Mouse (Mus musculus) c-Kit-positive CD71-positive TER-119-negative erythroid progenitor cells, embryonic 14.5 days (primary cell): ENCODE data around the gene Rev3l.
"Not testable (repeated sequence)": the region's sequence is repeated elsewhere in the genome, so short reads cannot be mapped to it uniquely, and the experiment has no call there.

Experiments
- DNase-seq: peaks from one replicate; pipeline ENCODE4 v3.0.0-alpha.2; 2013; ENCODE audit warnings: low read depth

Gene Rev3l

DNA sequence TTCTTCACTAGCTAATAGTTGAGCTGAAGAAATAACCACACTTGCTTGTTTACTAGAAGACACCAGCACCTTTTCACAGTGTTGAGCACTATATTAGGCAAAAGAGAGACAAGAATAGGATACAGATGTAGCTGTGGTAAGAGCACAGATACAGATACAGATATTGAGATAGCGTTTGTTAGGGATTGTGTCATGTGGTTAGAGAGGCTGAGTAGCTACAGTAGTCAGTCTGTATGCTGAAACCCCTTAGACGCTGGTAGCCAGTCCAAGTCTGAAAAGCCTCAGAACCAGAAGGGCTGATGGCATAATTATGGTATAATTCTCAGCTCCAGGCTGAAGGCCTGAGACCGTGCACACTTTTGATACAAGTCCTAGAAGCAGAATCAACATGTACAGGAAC lies 53.3 kb downstream of the Rev3l start:
- no peak for DNase-seq

DNA sequence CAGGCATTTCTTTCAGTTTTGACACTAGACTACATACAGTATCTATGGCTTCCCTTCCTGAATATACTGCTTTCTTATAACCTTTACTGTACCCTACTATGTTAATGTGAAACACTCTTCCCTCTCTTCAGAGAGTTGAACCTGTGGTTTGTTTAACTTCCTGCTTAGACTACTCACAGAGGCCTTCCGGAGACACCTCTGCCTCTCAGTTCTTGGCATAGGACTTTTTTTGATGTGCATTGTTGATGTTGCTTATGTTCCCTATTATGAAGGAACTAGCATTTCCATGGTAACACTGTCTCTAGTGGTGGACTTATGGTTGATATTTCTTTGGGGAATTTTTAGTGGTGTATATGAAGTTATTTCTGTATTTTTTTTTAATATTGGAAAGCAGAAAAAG lies 61.4 kb downstream of the Rev3l start:
- DNase-seq: no peak

DNA sequence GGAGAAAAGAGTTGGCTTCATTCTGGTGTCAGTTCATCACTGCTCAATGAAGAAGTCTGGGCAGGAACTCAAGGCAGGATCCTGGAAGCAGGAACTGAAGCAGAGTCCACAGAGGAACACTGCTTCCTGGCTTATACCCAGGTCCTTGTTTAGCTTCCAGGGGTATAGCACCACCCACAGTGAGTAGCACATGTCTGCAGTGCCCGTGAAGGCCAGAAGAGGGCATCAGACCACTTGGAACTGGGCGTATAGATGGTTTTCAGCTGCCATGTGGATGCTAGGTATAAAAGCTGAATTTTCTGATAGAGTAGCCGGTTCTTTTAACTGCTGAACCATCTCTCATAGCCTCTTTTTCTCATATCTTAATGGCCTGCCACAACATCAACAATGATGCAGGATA lies 79.6 kb downstream of the Rev3l start:
- DNase-seq: peak; percentile 56

DNA sequence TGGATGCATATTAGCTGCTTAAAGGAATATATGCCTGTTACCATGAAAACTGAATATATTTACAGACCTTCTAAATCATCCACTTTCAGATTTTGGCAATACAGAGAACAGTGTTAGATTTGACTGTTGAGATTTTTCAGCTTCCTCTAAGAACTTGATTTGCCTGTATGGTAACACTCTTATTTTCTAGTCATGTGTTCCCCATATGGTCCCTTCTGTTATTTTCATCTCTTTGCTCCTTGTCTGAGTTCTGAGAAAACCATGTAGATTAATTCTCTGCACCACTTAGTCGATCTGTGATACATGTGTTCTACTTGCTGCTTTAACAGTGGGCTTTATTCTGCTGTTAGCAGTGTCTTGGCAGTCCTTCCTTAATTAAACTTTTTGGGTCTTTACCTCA lies 110.7 kb downstream of the Rev3l start:
- no peak for DNase-seq

DNA sequence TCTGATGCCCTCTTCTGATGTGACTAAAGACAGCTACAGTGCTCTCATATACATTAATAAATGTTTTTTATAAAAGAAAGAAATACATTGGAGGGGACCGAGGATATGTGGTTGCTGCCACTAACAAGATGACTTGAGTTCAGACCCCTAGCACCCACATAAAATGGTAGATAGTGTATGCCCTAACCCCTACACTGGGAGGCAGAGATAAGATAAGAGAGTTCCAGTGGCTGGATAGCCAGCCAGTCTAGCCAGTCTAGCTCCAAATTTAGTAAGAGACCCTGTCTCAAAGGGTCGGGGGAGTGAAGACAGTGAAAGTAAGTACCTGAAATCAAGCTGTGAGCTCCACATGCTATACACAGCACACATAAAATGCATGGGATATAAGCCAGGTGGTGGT lies 133.6 kb downstream of the Rev3l start:
- DNase-seq: no peak

DNA sequence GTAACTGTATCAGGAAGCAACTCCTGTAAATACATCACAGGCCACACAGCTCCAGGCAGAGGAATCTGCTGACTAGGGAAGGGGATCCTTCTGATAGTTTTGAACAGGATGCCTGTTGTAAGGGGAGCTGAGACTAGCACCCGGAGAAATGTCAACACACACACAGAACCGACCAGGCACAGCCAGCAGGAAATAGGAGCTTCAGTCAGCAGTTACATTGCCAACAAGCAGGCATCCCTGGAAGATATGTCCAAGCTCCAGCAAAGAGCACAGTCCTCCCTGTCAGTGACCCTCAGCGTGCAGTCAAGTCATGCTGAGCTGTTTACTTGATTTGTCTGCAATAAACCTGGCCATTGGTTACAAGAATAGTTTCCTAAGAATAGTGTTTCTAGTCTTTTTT lies 156.7 kb downstream of the Rev3l start:
- no peak for DNase-seq

DNA sequence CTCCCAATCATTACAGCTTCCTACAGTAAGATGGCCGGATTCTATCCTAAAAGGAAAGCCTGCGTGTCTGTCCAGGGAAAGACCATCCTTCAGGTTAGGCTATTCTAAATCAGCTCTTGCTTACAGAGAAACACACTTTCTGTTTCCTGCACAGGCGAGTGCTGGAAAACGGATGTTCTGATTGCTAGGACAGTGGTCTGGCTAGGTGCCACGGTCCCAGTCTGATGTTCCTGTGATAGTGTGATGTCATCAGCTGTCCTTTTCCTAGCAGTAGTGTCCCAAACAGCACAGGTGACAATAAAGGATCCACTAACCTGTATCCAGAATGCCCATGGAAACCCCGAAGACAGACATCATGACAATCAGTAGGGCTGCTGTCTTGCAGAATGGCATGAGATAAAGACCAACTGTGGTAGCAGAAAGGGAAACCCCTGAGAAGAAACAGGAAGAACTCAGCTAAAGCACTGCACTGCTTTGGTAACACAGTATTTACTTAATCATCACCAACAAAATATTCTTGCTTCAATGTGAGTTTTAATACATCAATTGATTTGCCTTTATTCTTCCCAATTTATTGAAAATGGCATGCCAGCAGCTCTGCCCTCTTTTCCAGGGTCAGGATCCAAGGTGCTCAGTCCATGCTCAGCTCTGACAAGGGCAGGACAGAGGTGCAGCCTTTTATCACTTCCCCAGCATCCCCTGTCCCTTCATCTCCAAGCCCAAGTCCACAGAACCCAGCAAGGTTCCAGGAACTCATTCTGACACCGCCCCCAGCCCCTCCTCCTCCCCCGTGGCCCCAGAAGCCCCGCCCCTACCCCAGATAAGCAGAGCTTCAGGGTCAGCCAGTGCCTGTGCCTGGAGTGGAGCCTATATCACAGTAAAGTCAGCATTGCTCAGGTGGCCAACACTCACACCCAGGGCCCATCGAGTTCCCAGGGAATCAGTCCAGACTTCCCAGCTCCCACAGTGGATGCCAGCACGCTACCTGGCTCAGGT lies 162.1 kb downstream of the Rev3l start:
- peak; percentile 62 for DNase-seq

DNA sequence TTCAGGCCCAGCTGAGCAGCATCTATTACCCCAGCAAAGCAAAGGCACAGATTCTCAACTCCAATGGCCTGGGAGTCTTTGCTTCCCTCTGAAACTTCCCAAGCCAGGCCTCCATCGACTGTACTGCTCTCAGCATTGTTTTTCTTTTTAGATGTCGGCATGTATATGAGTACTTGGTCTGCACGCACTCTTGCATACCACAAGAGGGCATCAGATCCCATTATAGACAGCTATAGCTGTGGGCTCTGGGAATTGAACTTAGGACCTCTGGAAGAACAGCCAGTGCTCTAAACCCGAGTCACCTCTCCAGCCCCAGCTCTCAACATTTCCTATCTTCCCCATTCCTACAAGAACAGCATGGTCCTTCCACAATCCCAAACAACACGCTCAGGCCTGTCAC lies 164.6 kb downstream of the Rev3l start:
- no peak for DNase-seq

DNA sequence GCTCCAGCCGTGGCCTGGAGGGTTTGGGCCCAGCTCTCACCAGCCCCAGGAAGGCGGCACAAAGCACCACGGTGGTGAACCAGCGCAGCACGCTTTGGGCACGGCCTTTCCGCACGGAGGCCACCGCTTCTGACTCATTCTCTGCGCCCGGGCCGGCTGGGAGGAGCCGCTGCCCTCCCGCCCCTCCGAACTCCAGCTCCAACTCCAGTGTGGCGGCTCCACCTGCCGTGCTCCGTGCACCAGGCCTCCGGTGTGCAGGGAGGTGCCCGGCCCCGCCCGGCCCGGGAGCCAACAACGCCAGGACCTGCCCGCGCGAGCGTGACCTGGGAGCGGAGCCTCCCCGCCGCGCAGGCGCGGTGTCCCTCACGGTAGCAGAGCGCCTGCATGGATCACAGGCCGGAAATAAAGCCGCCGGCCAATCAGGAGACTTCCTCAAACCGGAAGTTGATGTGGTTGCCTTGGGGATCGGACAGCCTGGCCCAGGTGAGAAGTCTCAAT lies 167.0 kb downstream of the Rev3l start, which contains the start of gene Mfsd4b4:
TSS of gene Mfsd4b4 (minus strand) at position 365 of the 498 bp plus-strand sequence.
- peak; percentile 79 for DNase-seq

DNA sequence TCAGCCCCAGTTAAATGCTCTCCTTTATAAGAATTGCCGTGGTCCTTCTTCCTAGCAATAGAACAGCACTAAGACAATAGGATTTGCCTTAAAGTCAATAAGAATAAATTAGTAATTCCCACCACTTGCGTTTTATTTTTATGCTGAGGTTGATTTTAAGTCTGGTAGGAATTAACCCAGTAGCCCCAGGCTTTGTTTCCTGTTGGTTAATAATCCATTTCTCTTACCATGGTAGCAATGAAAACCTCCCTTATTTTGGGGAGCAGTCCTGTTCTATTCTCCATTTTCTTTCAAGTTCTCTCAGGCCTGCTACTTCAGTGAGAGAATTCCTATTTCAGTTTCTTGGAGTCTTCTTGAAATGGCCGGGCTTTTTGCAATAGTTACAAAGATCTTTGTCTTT lies 172.3 kb downstream of the Rev3l start:
- no peak for DNase-seq

DNA sequence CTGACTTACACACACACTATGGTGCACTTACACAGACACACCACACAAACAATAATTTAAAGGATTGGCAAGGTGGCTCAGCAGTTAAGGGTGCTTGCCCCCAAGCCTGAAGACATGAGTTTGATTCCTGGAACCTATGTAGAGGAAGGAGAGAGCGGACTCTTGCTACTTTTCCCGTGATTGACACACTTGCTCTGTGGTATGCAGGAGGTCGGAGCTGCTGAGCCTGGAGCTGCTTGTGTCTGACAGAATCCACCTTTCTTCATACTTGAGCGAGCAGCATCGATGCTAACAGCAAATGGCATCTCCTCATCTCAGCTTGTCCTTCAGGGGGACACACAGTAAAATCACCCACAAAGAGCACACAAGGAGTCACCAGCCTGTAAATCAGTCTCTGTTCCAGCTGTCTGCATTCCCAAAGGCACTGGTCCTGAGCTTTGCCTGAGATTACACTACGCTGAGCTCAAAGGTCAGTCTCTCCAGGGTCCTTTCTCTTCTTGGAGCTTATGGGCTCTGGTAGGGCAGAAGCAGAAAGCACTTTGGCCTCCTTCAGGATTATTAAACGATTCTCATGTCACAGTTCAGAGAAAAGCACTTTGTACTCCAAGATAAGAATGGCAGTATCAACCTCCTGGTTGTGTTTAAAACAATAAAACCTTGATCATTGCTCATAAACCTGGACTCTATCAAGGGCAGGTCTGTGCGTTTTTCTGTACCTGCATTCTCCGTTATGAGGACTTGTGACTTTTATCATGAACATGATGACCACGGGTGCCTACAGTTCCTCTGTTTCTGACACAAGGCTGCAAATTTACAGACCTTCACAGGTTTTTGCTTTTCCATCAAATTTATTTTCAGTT lies 175.1 kb downstream of the Rev3l start:
- DNase-seq: no peak

DNA sequence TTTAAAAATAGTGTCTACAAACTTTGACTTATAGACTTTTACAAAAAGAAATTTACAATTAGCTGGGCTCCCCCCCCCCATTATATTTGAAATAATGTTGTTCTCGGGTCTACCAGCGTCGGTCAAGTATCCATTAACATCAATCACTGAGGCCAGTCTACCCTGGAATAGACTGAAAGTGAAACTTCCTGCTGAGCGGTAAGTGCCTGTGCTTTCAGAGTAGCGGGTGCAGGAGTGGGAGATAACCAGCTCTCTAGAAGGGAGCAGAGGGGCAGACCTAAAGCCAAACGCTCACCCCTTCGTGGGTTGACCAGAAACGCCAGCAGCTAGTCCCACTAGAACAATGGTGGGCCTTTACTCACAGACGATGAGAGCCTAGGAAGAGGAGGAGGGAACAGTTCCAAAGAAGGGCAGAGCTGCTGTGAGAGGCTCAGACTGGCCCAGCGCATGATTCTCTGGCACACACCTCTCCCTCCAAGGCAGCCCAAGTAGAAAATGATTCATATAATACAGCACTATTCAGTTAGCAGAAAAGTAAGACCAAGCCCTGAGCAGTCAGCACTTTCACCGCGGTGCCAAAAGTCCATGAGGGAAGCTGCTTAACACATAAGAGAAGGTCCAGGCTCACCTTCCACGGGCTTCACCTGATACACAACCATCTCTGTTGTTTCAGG lies 177.0 kb downstream of the Rev3l start:
- DNase-seq: no peak

DNA sequence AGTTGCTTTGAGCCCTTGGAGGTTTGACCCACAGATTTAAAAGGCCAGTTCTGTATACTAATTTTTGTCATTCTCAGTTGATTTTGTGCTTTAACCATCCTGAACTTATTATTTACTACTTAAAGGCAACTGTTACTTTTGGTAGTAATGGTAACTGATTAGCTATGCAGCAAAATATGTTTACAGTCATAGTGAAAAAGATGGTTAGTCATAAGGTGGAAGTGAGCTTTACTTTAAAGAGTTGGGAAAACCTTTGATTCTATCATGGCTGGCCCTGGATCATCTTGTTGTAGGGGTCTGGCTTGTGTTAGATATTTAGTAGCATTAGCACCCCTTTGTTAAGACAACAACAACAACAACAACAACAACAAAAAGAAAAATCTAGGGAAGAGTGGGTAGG lies 180.7 kb downstream of the Rev3l start:
- no peak for DNase-seq

DNA sequence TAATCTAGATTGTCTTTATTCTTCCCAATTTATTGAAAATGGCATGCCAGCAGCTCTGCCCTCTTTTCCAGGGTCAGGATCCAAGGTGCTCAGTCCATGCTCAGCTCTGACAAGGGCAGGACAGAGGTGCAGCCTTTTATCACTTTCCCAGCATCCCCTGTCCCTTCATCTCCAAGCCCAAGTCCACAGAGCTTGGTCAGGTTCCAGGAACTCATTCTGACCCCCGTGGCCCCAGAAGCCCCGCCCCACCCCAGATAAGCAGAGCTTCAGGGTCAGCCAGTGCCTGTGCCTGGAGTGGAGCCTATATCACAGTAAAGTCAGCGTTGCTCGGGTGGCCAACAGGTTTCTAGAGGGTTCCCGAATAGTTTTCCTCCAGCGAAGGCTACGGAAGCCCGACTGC lies 192.6 kb downstream of the Rev3l start:
- DNase-seq: not testable (repeated sequence)
